Mouse (Mus musculus) T-cell, adult 2 months (primary cell): ENCODE results near the gene Aagab.

Source experiments
- DNase-seq: peaks from one replicate; pipeline ENCODE4 v3.0.0; 2022; ENCODE audit warnings: low spot score

The Aagab gene

DNA sequence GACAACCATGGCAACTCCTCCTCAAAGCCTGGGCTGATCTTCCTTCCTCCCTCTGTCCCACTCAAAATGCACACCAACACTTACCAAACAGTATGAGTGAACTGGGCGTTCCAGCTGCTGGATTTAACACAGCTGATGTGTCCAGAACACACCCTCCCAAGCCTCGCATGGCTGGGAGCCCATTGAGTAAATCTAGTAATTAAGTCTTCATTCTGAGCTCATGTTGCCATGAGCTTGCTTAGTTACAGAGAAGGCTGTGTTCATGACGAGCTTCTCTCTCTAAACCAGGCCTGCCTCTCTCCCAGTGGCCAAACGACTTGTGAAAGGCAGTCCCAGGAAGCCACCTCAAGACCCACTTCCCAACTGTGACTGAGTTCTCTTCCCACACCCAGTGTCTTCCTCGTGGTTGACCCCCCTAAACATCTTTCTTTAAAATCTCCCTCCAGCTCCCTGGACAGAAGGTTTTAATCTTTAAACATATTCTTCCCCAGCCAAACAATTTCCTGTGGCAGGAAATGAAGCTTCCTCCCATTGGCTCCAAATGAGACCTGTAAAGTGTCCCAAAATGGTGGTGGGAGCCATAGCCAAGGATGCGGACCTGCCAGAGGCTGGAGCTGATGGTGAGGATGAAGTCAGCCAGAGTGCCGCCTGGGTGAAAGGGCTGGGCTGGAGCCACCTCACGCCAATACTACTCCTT lies 70.5 kb downstream of the Aagab start:
- DNase-seq = no peak

DNA sequence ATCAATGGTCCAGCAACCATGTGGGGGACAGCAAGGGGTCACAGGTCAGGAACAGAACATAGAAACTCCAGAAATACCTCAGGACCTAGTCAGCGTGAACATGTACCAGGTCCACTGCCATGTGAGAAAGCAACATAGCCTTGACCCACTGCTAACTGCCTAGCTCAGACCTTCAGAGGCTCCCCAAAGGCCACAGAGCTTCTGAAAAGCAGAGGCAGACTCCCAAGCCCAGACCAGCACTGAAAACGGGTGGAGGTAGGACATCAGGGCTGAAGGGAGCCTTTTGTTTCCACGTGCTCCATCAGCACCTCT lies 71.0 kb downstream of the Aagab start:
- no peak for DNase-seq

- DNase-seq = no peak
Measured at GRCm38 (mm10) chr9:63674613-63675012, 72.2 kb downstream of the Aagab start.

GRCm38 (mm10) chr9:63677621-63678020 lies 75.2 kb downstream of the Aagab start:
- no peak for DNase-seq

DNA sequence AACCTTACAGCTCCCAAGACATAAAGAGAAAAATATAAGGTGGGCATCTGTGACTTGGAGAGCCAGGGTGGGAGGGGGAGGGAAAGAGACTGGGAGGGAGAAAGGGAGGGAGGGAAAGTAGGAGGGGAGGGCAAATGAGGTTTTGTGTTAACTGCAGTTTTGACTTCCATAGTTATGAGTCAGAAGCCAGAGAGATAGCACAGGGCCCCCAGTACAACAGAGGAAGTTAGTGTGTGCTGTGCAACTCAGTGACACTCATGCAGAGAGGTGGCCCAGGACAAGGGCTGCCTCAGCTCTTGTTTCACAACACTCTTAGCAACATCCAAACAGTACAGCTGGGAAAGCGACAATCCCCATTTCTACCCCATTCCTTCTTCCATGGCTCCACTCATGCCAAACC lies 75.6 kb downstream of the Aagab start:
- no peak for DNase-seq

DNA sequence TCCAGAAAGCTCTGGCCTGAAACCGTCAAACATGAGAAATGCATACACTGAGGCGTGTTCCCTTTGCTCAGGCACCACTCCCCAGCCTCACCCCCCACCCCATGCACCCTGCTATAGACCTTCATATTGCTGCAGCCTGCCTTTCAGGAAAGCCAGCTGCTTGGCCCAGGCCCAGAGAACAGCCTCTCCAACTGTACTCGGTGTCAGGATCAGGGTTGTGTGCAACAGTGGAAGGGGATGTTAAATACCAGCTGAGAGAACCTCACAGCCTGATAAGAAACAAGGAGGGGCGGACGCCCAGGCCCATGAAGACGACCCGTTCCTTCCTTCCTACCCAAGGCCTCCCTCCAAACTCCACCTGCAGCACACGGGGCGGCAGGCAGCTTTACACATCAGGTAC lies 79.8 kb downstream of the Aagab start:
- DNase-seq = no peak

DNA sequence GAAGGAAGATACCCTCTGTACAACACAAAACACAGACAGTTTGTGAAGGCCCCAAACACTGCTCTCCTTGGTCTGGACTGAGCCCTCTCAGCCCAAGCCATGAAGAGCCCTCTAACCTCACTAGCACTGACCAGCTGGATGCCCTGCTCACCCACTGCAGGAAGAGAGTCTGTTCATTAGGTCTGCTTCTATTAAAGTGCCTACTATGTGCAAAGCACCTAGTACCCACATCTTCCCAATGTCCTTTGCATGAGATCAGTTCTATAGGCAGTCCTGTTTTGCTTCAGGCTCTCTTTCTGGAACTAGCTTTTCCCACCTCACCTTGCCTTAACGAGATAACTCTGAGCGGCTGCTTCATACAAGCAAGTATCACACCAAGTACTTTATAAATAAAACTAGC lies 80.5 kb downstream of the Aagab start:
- no peak for DNase-seq

DNA sequence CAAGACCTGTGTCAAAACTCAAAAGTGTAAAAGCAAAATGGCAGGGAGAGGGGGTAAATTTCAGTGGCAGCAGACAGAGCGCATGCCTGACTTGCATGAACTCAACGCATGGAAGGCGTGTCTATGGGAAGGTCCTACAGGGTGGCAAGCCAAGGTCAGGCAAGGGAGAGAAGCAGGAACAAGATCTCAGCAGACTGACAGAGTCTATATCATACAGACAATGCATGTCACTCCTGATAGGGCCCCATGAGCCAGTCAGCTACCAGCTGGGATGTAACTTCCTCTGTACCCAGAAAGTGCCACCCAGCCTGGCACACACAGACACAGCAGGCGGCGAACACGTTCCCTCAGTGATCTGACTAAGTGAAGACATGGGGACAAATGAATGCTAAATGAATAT lies 81.8 kb downstream of the Aagab start:
- DNase-seq = no peak

DNA sequence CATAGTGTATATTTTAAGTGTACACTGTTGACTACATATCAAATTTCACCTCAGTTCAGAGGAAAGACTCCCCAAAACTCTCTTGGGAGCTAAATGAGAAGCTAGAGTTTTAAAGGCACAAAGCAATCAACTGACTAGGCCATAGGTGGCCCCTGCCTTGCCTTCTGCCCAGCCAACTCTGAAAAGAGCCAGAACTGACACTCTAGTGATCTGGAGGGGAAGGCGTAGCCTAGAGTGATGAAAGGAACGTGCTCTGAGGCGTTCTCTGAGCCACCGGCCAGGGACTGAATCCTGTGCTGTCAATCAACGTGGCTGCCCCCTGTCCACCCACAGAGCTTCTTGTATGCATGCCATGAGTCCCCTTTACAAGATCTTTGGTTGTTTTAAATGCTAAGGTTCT lies 82.9 kb downstream of the Aagab start:
- no peak for DNase-seq

- DNase-seq = no peak
Measured at GRCm38 (mm10) chr9:63687413-63688015, 85.1 kb downstream of the Aagab start.

GRCm38 (mm10) chr9:63690511-63690910 lies 88.1 kb downstream of the Aagab start:
- no peak for DNase-seq

- no peak for DNase-seq
Measured at GRCm38 (mm10) chr9:63691960-63692359, 89.5 kb downstream of the Aagab start.
